Mouse (Mus musculus): ENCODE measurements around the gene Stx5a.

Stx5a gene

DNA sequence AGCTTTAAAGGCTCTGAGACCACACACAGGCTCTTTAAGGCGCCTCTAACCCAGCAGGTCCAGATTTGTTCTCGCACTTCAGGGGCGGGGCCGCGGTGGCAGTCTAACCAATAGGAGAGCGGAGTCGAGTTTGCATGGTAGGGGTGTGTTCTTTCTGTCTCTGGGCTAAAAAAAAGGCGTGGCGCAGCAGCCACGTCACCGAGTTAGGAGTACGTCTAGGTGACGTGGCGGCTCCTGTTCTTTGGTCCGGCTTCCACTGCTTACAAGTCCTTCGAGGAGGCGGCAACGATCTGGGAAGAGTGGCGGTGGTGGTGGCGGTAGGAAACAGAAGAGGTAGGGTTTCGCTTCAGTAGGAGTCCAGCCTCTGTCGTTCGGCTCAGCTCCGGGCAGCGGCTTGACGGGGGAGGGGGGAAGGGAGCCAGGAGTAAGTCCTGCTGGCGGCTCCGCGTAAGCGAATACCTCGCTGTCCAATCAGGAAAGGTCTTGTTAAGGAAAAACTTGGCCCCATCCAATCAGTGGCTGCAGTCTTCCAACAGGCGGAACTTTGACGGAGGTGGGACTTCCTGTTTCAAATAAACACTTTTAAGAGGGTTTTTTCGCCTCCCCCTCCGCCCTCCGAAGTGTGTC lies at the start of gene Stx5a:
Gene Stx5a (plus strand): TSS at position 171 of the 627 bp plus-strand sequence.
- DNase-seq (ENCODE audit: low read depth): peak; percentile 99

DNA sequence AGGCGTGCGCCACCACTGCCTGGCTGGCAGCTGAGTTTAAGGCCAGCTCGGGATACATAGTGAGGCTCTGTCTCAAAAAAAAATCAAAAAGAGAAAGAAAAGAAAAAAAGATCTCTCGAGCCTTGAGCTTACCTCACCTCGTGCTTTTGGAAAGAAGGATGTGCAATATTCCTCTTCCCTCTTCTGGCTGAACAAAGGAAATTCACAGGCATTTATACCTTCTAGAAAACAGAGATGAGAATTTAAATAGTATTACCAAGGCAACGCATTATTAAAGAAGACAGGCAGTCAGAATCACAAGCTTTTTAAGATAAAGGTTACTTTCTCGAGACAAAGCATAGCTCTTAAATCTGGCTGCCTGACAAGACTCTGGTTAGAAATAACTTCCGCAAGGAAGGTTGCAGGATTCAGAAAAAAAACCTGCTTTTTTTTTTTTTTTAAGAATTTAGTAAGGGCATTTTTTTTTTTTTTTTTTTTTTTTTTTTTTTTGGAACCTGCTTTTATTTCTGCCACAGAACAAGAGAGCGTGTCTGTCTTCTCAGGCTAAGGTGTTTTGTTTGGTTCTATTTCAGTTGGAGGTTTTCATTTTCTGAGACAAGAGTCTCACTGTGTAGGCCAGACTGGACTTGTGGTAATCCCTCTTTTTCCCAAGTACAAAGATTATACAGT lies 49.2 kb upstream of the Stx5a start:
- no peak for DNase-seq (ENCODE audit: low read depth)

DNA sequence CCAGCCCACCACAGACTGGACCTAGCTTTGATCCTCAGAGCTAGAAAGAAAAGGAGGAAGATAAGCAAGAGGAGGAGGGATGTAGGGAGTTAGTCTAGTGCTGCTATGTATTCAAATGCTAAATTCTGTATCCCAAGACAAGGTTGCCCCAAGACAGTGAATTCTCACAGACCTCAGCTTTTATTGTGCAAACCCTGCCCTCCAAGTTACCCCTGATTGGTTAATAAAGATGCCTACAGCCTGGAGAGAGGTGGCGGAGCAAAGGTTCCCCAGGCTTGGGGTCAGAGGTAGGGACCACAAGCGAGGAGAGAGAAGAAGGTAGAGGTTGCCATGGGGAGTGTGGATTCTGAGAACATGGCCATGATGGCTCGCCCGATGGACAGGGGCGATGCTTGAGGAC lies 48.5 kb upstream of the Stx5a start:
- DNase-seq (ENCODE audit: low read depth): no peak

DNA sequence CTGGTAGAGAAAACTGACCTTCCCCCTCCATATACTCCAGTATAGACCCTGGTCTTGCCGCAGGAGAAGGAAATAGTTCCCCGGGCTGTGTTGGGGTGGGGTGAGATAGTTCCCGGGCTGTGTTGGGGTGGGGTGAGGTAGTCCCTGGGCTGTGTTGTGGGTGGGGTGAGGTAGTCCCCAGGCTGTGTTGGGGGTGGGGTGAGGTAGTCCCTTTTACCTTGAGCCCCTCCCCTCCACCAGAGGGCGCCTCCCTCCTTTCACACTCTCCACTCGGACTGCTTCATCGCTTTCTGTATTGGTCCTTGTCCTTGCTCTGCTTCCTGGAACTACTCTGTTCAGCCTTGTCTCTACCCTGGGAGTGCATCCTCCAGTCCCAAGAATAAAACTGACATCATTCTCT lies 45.9 kb upstream of the Stx5a start:
- DNase-seq (ENCODE audit: low read depth): peak; percentile 74

DNA sequence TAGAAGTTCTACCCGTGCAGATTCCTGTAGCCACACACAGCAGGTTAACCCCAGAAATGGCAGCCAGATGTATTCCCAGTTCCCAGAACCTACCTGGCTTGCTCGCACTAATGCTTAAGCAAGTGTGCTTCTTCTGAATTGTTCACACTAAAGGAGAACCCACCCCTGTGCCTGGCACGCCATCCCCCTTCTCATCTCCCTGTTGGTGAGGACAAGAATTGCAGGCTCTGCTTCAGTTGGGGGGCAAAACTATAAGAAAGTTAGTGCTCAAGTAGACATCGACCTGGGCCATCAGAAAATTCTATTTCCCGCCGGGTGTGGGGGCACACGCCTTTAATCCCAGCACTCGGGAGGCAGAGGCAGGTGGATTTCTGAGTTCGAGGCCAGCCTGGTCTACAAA lies 41.6 kb upstream of the Stx5a start:
- no peak for DNase-seq (ENCODE audit: low read depth)

DNA sequence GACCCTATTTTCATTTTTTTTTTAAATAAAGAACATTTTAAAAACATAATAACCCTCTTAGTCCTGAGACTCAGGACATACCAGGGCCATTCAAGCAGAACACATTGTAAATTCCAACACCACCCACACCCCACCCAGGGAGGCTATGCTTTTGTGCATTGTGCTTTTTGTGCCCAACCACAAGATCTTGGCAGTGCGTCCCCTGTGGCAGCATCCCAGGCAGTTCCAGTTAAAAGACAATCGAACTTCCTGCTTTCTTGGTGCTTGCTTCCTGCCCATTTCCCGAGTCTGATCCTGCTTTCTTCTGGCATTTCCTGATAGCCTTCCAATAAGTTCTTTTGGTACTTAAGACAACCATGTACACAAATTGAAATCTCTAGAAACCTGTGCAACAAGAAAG lies 38.8 kb upstream of the Stx5a start:
- peak; percentile 84 for DNase-seq (ENCODE audit: low read depth)

DNA sequence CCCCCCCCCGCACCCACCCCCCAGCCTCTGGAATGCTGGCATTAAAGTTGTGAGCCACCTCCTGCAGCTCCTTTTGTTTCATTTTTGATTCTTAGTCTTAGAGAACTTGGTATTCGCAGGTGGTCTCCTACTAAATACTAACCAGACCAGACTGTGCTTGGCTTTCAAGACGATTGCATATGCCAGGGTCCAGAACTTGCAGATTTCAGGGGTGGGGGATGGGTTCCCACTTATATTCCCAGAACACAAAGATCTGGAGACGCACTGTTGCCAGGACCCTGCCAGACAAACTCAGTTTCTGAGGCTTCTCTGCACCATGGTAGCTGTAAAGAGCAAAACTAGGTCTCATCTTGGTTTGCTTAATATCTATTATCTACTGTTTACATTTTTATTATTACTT lies 37.6 kb upstream of the Stx5a start:
- no peak for DNase-seq (ENCODE audit: low read depth)

DNA sequence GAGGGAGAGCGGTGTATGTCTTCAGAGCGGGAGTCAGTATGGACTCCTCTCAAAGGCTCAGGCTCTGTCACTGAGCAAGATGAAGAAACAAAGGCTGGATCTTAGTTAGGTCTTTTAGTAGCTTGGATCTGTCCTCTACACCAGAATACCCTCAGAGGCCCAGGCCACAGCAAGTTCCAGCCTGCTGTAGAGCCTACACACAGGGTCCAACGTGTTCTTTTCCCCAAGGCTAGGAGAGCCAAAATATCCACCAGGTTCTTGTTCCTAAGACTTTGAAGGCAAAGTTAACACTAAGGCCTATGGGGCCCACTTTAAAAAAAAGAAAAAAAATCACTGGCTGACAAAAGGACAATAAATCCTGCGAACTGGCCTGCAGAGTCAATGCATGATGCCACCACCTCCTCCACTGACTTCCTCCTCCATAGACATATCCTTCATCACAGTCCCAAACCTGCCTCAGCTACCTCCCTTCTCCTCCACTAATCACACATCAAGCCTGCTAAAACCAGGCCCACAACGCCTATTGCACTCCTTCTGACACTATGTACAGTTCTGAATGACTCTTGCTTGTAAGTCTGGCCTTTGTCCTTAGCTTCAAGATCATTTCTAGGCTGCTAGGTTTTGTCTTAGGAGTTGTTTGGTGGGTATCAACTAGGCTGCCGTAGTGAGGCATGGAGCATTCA lies 36.0 kb upstream of the Stx5a start:
- no peak for DNase-seq (ENCODE audit: low read depth)

DNA sequence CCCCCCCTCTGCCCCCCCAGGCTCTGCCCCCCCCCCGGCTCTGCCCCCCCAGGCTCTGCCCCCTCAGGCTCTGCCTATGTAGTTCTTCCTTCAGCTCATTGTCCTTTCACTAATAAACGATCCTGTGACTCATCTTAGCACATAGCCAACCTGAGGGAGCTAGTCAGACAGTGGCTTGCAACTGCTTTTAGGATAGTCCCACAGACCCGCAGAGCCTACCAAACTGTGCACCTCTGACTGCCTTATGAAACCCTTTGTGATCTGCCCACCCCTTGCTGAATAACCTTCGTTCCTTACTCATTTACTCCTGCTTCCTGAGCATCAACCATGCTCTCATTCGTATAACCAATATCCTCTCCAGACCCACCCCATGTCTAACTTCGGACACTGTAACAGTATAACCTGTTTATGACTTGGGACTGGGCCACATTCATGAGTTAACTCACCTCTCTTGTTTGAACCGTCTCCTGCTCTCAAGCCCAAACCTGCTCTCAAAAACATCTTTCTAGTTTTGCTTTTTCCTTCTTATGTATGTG lies 35.0 kb upstream of the Stx5a start:
- peak; percentile 69 for DNase-seq (ENCODE audit: low read depth)

DNA sequence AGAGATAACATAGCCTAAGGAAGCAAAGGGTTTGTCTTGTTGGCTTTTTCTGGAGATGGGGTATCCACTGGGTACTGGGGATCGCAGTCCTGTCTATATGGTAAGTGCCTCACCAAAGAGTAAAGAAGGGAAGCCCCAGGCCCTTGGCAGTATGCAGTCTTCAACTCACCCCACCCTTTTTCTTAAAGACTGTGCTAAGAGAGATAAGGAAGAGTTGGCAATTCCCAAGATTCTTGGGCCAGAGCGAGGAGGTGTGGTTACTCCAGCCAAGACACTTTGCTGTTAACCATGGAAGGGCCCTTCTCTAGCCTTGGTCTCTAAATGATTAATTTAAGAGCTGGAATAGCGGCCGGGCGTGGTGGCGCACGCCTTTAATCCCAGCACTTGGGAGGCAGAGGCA lies 34.3 kb upstream of the Stx5a start:
- DNase-seq (ENCODE audit: low read depth): no peak

DNA sequence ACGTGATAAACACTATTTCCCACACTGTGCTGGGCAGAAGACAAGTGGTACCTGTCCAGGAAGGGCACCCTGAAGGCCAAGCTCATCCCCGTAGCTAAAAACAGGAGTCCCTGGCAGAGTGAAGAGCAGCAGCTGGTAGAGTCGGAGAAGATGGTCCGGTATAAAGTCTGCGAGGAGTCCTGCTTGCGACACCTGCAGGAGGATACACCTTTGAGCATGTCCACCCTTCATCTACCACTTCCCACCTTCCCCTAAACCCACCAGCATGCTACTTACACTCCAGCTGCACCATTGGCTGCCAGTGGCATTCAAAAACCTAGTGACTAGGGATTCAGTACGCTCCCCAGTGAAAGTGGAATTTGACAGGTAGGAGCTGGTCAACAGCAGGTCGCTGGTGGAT lies 32.3 kb upstream of the Stx5a start:
- DNase-seq (ENCODE audit: low read depth): no peak

DNA sequence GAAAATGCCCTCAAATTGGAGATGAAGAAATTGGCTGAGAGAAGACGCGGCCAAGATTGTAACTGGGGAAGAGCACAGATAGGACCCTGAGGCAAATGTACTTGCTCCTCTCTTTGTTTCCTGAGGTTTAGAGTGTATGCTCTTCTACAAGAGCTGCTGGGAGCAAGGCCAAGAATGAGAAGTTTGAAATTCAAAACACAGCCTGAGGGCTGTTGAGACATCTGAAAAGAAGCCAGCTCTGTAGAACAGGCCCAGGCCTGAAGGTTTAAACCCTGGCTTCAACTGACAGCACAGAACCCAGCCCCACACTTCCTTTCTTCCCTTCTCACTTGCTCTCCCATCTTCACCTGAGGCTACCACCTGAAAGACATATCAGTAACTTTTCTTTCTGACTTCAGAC lies 31.2 kb upstream of the Stx5a start:
- peak; percentile 97 for DNase-seq (ENCODE audit: low read depth)

DNA sequence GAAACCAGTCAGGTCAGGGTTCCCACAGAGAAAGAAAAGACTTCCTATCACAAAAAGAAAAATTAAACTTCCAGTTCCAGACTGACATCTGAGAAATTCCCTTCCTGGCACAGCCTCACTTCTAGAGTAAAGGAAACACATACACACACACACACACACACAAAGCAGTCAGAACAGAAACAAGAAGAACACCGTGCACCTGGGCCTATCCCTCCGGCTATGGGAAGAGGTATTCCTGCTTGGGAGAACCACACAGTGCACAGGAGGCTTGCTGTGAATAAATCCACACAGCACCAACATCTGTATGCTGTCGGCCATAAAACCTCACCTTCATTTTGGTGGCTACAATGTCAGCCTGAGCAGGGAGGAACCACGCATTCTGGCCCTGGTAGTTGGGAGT lies 29.7 kb upstream of the Stx5a start:
- no peak for DNase-seq (ENCODE audit: low read depth)

DNA sequence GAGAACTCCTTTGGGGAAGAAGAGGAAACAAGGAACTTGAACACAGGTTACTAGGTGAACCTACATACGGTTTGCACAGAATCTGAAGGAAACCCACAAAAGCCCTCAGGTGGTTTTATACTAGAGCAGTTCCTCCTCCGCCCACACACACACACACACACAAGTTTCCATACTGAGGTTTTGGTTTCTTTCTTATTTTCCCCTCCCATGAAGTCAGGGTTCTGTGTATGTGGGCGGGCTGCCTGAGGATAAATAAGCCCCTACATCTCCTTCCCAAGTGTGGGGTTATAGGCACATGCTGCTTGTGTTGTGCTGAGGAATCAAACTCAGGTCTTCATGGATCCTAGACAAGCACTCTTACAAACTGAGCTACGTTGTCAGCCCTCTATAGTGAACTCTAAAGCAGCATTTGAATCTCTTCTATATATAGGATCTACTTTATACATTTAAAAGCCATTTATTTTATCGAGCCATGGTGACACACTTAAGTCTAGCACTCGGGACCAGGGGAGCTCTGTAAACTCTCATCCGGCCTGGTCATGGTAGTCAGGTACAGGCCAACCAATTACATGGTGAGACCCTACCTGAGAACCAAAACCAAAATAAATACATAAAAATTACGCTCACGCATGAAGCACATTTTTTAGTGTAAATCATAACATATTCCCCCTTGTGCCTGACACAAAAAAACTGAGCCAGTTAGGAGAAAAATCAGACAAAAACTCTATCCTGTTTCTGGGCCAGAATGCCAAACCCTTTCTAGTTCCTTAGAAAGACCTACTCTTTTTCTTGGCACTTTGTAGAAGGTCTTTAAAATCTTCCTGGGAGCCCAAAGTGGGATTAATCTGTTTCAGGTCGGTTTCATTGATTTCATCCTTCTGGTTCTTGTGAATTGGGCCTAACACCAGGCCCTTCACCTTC lies 29.0 kb upstream of the Stx5a start:
- peak; percentile 63 for DNase-seq (ENCODE audit: low read depth)

DNA sequence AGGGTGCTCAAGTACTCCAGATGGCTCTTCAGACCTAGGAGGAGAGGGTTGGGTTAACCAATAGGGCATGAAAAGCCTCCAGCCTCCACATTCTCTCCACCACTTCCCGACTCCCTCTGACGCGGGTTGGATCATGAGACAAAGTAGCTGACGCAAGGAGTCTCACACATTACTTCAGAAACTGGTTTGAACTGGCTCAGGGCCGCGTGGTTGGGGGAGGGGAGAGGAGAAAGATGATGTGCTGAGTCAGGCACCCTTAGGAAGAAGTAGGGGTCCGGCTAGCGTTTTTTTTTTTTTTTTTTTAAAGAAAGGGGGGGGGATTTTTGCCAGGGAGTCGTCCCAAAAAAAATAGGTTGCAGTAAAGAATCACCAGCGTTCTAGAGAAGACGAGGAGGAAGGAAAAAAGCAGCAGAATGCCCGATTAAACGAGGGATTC lies 28.3 kb upstream of the Stx5a start:
- DNase-seq (ENCODE audit: low read depth): peak; percentile 98

DNA sequence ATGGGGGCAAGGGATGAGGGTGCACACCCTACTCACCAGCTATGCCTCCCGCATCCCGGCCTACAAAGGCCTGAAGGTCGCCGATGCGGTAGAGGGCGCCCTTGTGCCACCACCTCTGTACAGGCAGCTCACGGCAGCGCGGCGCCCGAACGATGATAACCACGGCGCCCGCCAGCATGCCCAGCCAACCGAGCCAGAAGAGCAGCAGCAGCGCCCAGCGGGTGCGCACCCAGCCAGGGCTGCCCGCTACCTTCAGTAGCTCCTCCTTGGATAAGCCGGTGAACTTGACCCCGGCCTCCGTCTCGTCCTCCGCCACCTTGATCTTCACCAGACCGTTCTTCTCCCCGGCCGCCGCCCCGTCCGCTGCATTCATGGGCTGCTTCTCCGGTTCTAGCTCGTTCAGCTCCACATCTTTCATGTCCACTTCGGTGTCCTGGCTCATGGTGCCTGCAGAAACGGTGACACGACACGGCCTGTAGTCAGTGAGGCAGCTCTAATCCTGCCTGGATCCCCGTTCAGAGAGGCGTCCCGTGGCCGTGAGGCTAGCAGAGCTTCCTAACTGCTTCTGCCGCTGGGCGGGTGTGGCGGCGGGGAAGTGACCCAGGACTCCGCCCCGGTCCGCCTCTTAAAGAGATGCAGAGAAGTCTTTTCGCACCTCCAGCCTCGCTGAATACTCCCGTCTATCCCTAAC lies 27.8 kb upstream of the Stx5a start:
- DNase-seq (ENCODE audit: low read depth): peak; percentile 95

DNA sequence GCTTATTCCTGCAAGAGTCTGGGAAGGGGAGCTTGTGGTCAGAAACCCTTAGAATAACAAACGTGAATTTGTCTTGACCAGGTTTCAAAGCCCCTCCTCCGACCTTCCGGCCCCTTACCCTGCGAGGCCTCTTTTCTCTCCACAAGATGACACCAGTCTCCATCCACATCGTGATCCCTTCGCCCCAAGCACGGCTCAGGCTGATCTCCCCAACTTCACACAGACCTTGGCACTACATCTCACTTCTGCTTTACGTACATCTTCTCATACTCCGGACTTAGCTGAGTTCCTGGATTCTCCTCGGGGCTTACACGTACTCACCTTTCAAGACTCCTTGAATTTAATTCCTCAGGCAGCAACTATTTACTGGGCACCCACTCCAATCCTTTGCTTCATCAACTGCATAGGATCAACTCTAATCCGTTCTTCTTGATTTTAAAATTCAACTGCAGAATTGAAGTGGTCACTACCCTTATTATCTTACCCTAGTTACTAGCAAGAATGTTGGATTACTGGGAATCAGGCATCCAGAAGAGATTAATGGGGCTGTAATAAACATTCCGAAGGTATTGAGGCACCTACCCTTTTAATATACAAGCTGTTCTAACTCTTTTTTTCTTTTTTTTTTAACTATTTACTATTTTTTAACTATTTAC lies 27.1 kb upstream of the Stx5a start:
- no peak for DNase-seq (ENCODE audit: low read depth)

DNA sequence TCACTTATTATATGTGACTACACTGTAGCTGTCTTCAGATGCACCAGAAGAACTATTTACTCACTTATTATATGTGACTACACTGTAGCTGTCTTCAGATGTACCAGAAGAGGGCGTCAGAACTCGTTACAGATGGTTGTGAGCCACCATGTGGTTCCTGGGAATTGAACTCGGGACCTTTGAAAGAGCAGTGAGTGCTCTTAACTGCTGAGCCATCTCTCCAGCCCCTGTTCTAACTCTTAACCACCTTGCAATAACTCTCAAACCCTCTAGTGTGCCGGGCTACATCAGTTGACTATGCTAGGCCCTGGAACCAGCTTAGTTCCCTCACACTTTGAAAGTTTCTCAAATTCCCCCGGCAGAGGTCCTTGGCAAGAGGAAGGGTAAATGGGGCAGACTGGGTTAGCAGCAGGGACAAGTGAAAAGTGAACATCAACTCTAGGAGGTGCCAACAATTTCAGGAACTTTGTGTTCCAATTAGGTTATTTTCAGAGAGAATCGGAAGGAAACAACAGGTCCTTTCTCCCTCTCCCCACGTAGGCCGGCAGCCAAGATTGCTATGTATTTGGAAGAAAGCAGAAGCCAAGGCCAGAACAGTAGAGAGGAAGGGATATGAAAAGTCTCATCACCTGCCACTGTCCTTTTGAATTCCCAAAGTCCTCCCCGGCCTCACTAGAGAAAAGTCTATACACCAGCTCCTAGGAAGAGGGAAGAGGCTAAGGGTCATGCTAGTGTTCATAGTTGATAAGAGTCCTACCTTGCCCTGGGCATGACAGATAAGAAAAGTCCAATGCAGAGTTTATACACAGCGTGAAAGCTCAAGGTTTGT lies 26.3 kb upstream of the Stx5a start:
- DNase-seq (ENCODE audit: low read depth): peak; percentile 48

DNA sequence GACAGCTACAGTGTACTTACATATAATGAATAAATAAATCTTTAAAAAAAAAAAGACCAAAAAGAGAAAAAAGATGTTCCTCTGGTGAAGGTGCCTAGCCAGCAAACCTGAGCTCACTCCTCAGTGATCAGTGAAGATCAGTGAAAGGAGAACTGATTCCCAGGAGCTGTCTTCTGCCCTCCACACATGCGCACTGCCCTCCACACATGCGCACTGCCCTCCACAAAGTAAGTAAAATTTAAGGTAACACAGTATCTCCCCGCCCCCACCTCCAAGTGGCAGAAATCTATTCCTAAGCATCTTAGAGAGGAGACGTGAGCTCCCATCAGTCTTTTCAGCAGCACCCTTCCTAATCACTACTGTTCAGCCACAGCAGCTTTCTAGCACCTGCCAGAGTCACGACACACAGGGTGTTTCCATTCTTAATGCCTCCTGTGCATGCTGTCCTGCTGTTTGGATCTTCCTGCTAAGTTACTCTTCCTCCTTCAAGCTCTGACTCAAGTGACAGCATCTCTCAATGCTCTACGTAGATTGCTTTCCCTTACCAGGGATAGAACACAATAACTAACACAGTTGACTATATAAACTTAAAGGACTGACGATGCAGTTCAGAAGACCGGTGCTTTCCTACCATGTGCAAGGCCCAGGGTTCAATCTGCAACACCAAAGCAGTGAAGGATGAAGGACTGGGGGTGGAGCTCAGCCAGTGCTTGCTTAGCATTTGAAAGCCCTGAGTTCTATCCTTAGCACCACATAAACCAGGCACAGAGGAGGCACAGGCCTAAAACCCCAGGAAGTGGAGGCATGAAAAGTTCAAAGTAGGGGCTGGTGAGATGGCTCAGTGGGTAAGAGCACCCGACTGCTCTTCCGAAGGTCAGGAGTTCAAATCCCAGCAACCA lies 25.1 kb upstream of the Stx5a start:
- no peak for DNase-seq (ENCODE audit: low read depth)
